Mouse (Mus musculus) central nervous system, embryonic 18 days (tissue): ENCODE measurements around the gene Stard3nl. TPM values are rescaled to one million over a fixed set of nuclear protein-coding genes. Genes with fewer than 3 reads are reported as not detected.

Experiments used
- polyA plus RNA-seq: library from polyadenylated mRNA; depleted of rRNA; stranded (reverse); fragments of >200 nt; gene quantifications from 2 replicates; pipeline ENCODE4 v1.2.3, GENCODE M21; 2012; rRNA removed

Gene Stard3nl
- 136 and 137 TPM in 2 replicates for polyA plus RNA-seq

DNA sequence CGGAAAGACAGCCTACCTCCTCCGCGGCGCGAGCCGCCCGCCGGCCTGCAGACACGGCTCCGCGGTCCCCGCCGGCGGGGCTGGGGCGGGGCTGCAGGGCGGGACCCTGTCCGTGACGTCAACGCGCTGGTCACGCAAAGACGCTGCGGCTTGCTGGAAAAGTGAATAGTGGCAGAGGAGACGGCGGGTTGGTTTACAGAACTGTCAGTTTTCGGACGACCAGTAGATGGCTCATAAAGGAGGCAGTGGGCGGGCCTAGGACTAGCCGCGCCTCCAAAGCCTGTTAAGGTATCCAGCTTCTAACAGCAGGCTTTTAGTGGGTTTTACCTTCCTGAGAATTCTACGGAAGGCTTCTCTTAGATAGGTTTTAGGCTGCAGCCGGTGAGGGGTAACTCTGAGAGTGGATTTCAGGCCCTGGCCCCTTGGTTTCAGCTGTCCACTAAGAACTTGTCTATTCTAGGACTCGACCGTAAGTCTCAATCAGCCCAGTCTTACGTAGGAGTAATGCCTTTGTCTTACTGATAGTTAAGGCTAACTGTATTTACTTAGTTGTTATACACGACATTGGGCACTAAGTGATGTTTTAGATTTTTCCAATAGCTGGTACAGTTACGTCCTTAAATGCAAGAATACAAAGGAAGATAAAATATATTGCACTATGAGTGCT lies at the start of gene Stard3nl:
Gene Stard3nl (minus strand): TSS at position 108 of the 667 bp plus-strand sequence.

Other genes starting within 250 kb of the Stard3nl start
- gene Epdr1, start 224.1 kb upstream of the Stard3nl start, polyA plus RNA-seq, result 22.1 and 25.4 TPM in 2 replicates
- gene Sfrp4, start 227.3 kb upstream of the Stard3nl start, polyA plus RNA-seq, result 2.6 and 3.9 TPM in 2 replicates